Mouse (Mus musculus) limb, embryonic 12.5 days (tissue): ENCODE data around the gene Lancl2. TPM values are rescaled to one million over a fixed set of nuclear protein-coding genes. Genes with fewer than 3 reads are reported as not detected.

Experiments used
- ATAC-seq: fragments of 200-750 bp; cut with Nextera tagmentation; 2 replicates; pipeline ENCODE4 v1.8.0; 2017; ENCODE audit warnings: low read depth, moderate TSS enrichment; ENCODE audit not compliant: insufficient number of reproducible peaks, insufficient read depth, low FRiP score, low TSS enrichment
- H3K27ac ChIP-seq: fragments of 300-500 bp; sonication (generic); 2 replicates; pipeline ENCODE4 v1.5.1; 2016; ENCODE audit warnings: mild to moderate bottlenecking, moderate library complexity
- H3K27me3 ChIP-seq: fragments of 300-500 bp; sonication (generic); 2 replicates; pipeline ENCODE4 v1.6.1; 2016; ENCODE audit warnings: mild to moderate bottlenecking, moderate library complexity
- H3K36me3 ChIP-seq: fragments of 300-500 bp; sonication (generic); 2 replicates; pipeline ENCODE4 v1.6.1; 2016; ENCODE audit warnings: mild to moderate bottlenecking, moderate library complexity
- H3K4me1 ChIP-seq: fragments of 300-500 bp; sonication (generic); replicated peaks from 2 replicates; pipeline ENCODE4 v1.6.1; 2016
- H3K4me2 ChIP-seq: fragments of 300-500 bp; sonication (generic); 2 replicates; pipeline ENCODE4 v1.6.1; 2016; ENCODE audit warnings: mild to moderate bottlenecking, moderate library complexity
- H3K4me3 ChIP-seq: fragments of 300-500 bp; sonication (generic); replicated peaks from 2 replicates; pipeline ENCODE4 v1.5.1; 2016; ENCODE audit warnings: mild to moderate bottlenecking
- H3K9ac ChIP-seq: fragments of 300-500 bp; sonication (generic); replicated peaks from 2 replicates; pipeline ENCODE4 v1.6.1; 2016; ENCODE audit warnings: mild to moderate bottlenecking, moderate library complexity
- H3K9me3 ChIP-seq: fragments of 300-500 bp; sonication (generic); 2 replicates; pipeline ENCODE4 v1.6.1; 2016; ENCODE audit warnings: mild to moderate bottlenecking, moderate library complexity
- WGBS: fragments of 180-500 bp; shearing (Covaris S2); methylation state at CpG from one replicate; pipeline ENCODE4 v1.1.7; 2016; 5-methylcytosine and 5-hydroxymethylcytosine counted together
- polyA plus RNA-seq: library from polyadenylated mRNA; unstranded; fragments of >200 nt; fragmentation: Nextera tagmentation; extraction: Ambion mirVana; gene quantifications from 2 replicates; pipeline ENCODE4 v1.2.1, GENCODE M21; 2016

Lancl2 gene
- polyA plus RNA-seq, 1 experiment from 2014 or later = 37.4 TPM

DNA sequence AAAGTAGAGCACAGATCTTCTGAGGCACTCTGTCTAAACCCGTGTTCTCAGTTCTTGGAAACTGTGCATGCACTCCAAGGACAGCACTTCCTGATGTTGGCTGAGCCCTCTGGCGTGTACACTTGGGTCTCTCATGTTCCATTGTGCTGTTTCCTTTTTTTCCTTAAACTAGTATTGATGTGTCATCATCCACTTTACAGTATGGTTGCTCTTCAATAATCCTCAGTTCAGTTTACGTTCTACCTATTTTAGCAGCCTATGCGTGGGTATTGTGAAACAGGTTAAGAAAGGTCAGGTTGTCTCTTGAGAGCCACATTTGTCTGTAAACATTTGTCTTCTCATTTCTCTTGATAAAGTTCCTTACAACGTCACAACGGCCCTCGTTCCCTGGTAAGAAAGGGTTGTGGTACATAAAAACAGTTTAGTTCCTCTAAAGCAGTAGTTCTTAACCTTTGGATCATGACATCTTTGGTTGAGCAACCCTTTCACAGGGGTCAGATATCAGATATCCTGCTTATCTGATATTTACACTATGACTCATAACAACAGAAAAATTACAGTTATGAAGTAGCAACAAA is 66.7 kb downstream of the Lancl2 start:
- Histone ChIP-seq H3K4me2 (no peak overlapping the region), H3K27me3 (no peaks in the 10 kb centered on the region), H3K4me3 (no peak overlapping the region), H3K36me3 (peaks cover 37% of the 10 kb centered on the region), H3K9ac (no peak overlapping the region), H3K9me3 (no peaks in the 10 kb centered on the region), H3K27ac (no peak overlapping the region), H3K4me1 (no peaks in the 10 kb centered on the region)
- WGBS = 92% methylated on average over 7 of the region's 7 CpGs
- no peak for ATAC-seq

GRCm38 (mm10) chr6:57770467-57771190 is 68.3 kb downstream of the Lancl2 start:
- H3K27ac ChIP-seq = no peak overlapping the region
- H3K4me2 ChIP-seq = no peak overlapping the region
- WGBS = 79% methylated on average over 1 of the region's 1 CpGs
- H3K4me1 ChIP-seq = no peaks in the 10 kb centered on the region
- no peaks in the 10 kb centered on the region for H3K9me3 ChIP-seq
- no peak for ATAC-seq
- H3K4me3 ChIP-seq = no peak overlapping the region
- no peak overlapping the region for H3K9ac ChIP-seq
- no peaks in the 10 kb centered on the region for H3K27me3 ChIP-seq
- peaks cover 46% of the 10 kb centered on the region for H3K36me3 ChIP-seq

GRCm38 (mm10) chr6:57773792-57774191 is 71.5 kb downstream of the Lancl2 start:
- Histone ChIP-seq H3K36me3 (peaks cover 45% of the 10 kb centered on the region), H3K27ac (no peak overlapping the region), H3K4me3 (no peak overlapping the region), H3K9ac (no peak overlapping the region), H3K9me3 (no peaks in the 10 kb centered on the region), H3K4me2 (no peak overlapping the region), H3K4me1 (no peaks in the 10 kb centered on the region), H3K27me3 (no peaks in the 10 kb centered on the region)
- WGBS = 94% methylated on average over 1 of the region's 1 CpGs
- ATAC-seq = no peak

GRCm38 (mm10) chr6:57780359-57780758 is 78.0 kb downstream of the Lancl2 start:
- no peak for ATAC-seq

GRCm38 (mm10) chr6:57782658-57783057 is 80.3 kb downstream of the Lancl2 start:
- ATAC-seq = no peak
- Histone ChIP-seq H3K4me2 (no peak overlapping the region), H3K4me1 (no peaks in the 10 kb centered on the region), H3K36me3 (peaks cover 9% of the 10 kb centered on the region; the same call in 1 of the 2 replicates), H3K9me3 (no peaks in the 10 kb centered on the region), H3K27me3 (no peaks in the 10 kb centered on the region), H3K4me3 (no peak overlapping the region), H3K27ac (no peak overlapping the region), H3K9ac (no peak overlapping the region)
- 100% methylated on average over 1 of the region's 1 CpGs for WGBS

More at GRCm38 (mm10) chr6:57780359-57780758, 78.0 kb downstream of the Lancl2 start:
- Histone ChIP-seq H3K9me3 (no peaks in the 10 kb centered on the region), H3K4me1 (no peaks in the 10 kb centered on the region), H3K27ac (no peak overlapping the region), H3K4me2 (no peak overlapping the region), H3K27me3 (no peaks in the 10 kb centered on the region), H3K4me3 (no peak overlapping the region), H3K9ac (no peak overlapping the region), H3K36me3 (peaks cover 8% of the 10 kb centered on the region; the same call in 1 of the 2 replicates)
- WGBS = 89% methylated on average over 3 of the region's 3 CpGs

GRCm38 (mm10) chr6:57784251-57784650 is 81.9 kb downstream of the Lancl2 start:
- Histone ChIP-seq H3K4me3 (no peak overlapping the region), H3K27ac (no peak overlapping the region), H3K27me3 (no peaks in the 10 kb centered on the region), H3K36me3 (peaks cover 17% of the 10 kb centered on the region), H3K4me1 (no peaks in the 10 kb centered on the region), H3K9ac (no peak overlapping the region), H3K4me2 (no peak overlapping the region), H3K9me3 (no peaks in the 10 kb centered on the region)
- 90% methylated on average over 1 of the region's 1 CpGs for WGBS
- no peak for ATAC-seq

GRCm38 (mm10) chr6:57787376-57787775 is 85.0 kb downstream of the Lancl2 start:
- Histone ChIP-seq H3K9ac (no peak overlapping the region), H3K36me3 (peaks cover 23% of the 10 kb centered on the region), H3K4me1 (no peaks in the 10 kb centered on the region), H3K9me3 (no peaks in the 10 kb centered on the region), H3K27me3 (no peaks in the 10 kb centered on the region), H3K4me3 (no peak overlapping the region), H3K27ac (no peak overlapping the region), H3K4me2 (no peak overlapping the region)
- no peak for ATAC-seq
- WGBS = 93% methylated on average over 6 of the region's 6 CpGs

Other genes starting within 250 kb of the Lancl2 start
- gene Ppm1k, start 167.1 kb upstream of the Lancl2 start, polyA plus RNA-seq = 5.2 and 6.3 TPM in 2 replicates
- 2.6 and 3.0 TPM in 2 replicates for gene Herc6, start 121.5 kb upstream of the Lancl2 start, polyA plus RNA-seq
- 17.5 and 17.9 TPM in 2 replicates for gene Pyurf, start 10.5 kb upstream of the Lancl2 start, polyA plus RNA-seq
- gene Vopp1, start 122.6 kb downstream of the Lancl2 start, polyA plus RNA-seq = 59.8 and 63.7 TPM in 2 replicates
- gene Vmn1r21, start 147.8 kb downstream of the Lancl2 start, polyA plus RNA-seq = 0.13 TPM in 1 of 2 replicates, not detected in the other
- gene Vmn1r22, start 205.5 kb downstream of the Lancl2 start, polyA plus RNA-seq = not detected in 2 replicates
- not detected in 2 replicates for gene Vmn1r23, start 224.3 kb downstream of the Lancl2 start, polyA plus RNA-seq